Mouse (Mus musculus): Measurements from ENCODE around the gene Pold2. TPM values are rescaled to one million over a fixed set of nuclear protein-coding genes. Genes with fewer than 3 reads are reported as not detected.

Pold2 gene
- polyA plus RNA-seq, 1 experiment from 2014 or later = 138 TPM

DNA sequence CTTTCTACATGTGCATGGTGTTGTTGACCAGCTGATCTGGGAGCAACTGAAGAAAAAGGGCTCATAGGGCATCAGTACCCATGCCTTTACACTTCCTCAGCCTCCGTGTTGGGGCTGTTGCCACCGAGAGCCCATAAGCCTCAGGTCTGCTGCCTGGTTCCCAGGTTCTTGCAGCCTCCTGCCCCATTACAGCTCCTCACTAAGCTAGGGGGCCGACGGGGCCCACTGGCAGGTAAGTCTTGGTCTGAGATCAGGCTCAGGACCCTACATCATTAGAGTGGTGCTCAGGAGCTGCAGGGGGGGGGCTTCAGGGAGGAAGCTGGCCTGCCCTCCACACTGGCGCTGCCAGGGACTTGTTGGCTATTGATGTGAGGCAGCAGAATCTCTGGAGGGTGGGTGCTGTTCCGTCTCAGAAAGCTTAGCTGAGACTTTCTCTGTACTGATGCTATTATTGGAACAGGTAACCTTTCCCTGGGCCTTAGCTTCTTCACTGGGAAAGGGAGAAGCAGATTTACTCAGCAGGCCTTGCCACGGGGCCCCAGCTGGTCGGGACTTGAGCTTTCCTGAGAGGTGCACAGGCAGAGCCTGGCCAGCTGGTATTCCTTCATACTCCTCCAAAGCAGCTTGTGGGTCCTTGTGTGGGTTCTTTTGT lies 21.5 kb downstream of the Pold2 start:
- no peak for ATAC-seq (ENCODE audit: insufficient number of reproducible peaks, insufficient read depth, low FRiP score, low TSS enrichment, low read depth)
- Histone ChIP-seq H3K36me3 (no peaks in the 10 kb centered on the region), H3K4me3 (no peak overlapping the region), H3K9ac (no peak overlapping the region), H3K27me3 (peaks cover 21% of the 10 kb centered on the region), H3K4me2 (no peak overlapping the region), H3K4me1 (peaks cover 31% of the 10 kb centered on the region), H3K27ac (peak overlapping the region; percentile 81), H3K9me3 (0 out of 2 replicates have a peak, but pooled peaks cover 2% of the 10 kb centered on the region)
- WGBS = 73% methylated on average over 8 of the region's 8 CpGs

DNA sequence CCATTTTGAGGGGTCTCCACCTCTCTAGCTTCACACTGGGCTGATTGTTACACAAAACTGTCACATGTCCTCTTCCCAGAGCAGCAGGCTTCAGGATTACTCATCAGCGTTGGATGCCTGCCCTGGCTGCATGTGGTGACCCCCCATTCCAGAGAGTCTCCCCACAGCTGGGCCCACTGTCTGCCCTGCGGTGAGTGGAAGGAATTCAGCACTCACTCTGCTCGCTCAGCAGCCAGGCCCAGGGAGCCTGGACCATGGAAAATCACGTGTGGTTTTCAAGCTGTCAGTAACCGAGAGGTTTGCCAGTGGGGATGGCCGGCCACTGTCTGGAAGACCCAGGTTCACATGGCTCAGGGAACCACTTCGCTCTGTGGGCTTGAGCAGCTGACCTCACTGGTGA lies 22.2 kb downstream of the Pold2 start:
- H3K27me3 ChIP-seq = peaks cover 14% of the 10 kb centered on the region
- H3K27ac ChIP-seq = peak overlapping the region; percentile 81
- peak; percentile 69; the same call in 1 of the 2 replicates for ATAC-seq (ENCODE audit: insufficient number of reproducible peaks, insufficient read depth, low FRiP score, low TSS enrichment, low read depth)
- no peak overlapping the region for H3K4me2 ChIP-seq
- peaks cover 28% of the 10 kb centered on the region for H3K4me1 ChIP-seq
- H3K36me3 ChIP-seq = no peaks in the 10 kb centered on the region
- H3K9me3 ChIP-seq = 0 out of 2 replicates have a peak, but pooled peaks cover 2% of the 10 kb centered on the region
- 0 out of 2 replicates have a peak overlapping the region, but pooled peaks have one; percentile 11 for H3K9ac ChIP-seq
- WGBS = 26% methylated on average over 7 of the region's 7 CpGs
- H3K4me3 ChIP-seq = no peak overlapping the region

DNA sequence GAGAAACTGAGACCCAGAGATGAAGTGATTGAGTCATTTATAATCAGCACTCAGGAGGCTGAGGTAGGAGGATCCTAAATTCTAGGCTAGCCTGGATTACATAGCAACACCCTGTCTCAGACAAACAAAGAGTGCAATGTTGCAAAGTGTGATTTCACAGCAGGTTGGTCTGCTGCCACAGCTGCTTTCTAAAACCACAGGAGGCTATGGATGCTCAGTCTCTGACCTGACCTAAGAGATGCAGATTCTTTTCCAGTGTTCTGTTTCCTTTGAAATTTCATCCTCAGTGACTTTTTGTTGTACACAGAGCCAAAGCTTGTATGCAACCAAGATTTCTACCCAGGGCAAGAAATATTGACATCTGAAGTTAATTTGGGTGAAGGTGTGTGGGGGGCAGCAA lies 22.6 kb downstream of the Pold2 start:
- no peak overlapping the region for H3K4me3 ChIP-seq
- H3K4me1 ChIP-seq = peaks cover 24% of the 10 kb centered on the region
- 0 out of 2 replicates have a peak overlapping the region, but pooled peaks have one; percentile 11 for H3K9ac ChIP-seq
- peaks cover 10% of the 10 kb centered on the region for H3K27me3 ChIP-seq
- H3K4me2 ChIP-seq = no peak overlapping the region
- H3K9me3 ChIP-seq = 0 out of 2 replicates have a peak, but pooled peaks cover 2% of the 10 kb centered on the region
- ATAC-seq (ENCODE audit: insufficient number of reproducible peaks, insufficient read depth, low FRiP score, low TSS enrichment, low read depth) = no peak
- H3K36me3 ChIP-seq = no peaks in the 10 kb centered on the region
- peak overlapping the region; percentile 81 for H3K27ac ChIP-seq

DNA sequence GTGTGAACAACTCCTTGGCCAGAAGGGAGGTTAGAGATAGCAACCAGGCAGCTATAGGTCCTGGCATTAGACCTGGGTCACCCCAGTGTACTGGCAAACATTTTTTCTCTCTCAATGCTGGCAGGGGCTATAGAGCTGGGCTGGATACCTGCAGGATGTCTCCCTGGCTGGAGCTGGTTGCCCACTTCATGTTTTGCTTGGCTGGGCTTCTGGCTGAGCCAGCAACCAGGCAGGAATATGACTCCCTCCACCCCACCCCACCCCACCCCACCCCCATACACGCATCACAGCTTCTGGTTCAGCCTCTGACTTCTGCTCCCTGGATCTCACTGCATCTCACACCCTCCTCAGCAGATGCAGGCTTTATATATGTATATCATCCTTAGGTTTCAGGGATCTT lies 25.8 kb downstream of the Pold2 start:
- H3K4me3 ChIP-seq = no peak overlapping the region
- no peak for ATAC-seq (ENCODE audit: insufficient number of reproducible peaks, insufficient read depth, low FRiP score, low TSS enrichment, low read depth)
- H3K27ac ChIP-seq = peak overlapping the region; percentile 69; the same call in 1 of the 2 replicates
- no peak overlapping the region for H3K9ac ChIP-seq
- no peak overlapping the region for H3K4me2 ChIP-seq
- H3K4me1 ChIP-seq = peaks cover 38% of the 10 kb centered on the region
- WGBS = 62% methylated on average over 1 of the region's 1 CpGs
- H3K36me3 ChIP-seq = no peaks in the 10 kb centered on the region
- no peaks in the 10 kb centered on the region for H3K9me3 ChIP-seq
- no peaks in the 10 kb centered on the region for H3K27me3 ChIP-seq

DNA sequence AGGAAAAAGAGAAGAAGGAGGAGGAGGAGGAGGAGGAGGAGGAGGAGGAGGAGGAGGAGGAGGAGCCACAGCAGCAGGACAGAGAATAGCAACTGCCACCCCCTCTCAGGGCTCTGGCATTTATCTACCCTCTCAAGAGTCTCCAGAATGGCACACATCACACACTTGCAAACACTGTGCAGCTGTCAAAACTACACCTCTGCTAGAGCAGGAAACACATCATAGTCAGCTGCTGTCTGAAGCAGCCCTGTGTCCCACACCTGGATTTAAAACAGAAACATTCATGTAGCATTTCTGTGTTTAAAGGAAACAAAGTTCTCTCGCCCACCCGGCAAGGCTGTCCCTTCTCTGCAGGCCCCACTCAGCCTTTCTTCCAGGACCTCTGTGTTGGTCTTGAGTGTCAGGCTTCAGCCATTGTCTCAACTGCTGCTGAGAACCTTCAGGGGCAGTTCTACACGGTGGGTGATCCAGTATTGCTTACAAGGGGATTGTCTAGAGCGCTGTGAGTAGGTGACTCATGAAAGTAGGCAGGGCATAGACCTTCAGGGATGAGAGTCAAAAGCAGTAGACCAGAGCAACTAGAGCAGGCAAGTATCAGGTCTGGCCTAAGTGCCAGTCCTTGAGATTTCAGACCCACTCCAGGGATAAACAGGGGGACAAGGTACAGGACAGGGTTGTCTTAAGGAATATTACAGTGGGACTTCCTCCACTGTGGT lies 26.9 kb downstream of the Pold2 start:
- Histone ChIP-seq H3K4me1 (peaks cover 33% of the 10 kb centered on the region), H3K27ac (0 out of 2 replicates have a peak overlapping the region, but pooled peaks have one; percentile 5), H3K9me3 (no peaks in the 10 kb centered on the region), H3K4me3 (no peak overlapping the region), H3K36me3 (no peaks in the 10 kb centered on the region), H3K27me3 (no peaks in the 10 kb centered on the region), H3K9ac (no peak overlapping the region), H3K4me2 (no peak overlapping the region)
- 65% methylated on average over 4 of the region's 4 CpGs for WGBS
- ATAC-seq (ENCODE audit: insufficient number of reproducible peaks, insufficient read depth, low FRiP score, low TSS enrichment, low read depth) = no peak

DNA sequence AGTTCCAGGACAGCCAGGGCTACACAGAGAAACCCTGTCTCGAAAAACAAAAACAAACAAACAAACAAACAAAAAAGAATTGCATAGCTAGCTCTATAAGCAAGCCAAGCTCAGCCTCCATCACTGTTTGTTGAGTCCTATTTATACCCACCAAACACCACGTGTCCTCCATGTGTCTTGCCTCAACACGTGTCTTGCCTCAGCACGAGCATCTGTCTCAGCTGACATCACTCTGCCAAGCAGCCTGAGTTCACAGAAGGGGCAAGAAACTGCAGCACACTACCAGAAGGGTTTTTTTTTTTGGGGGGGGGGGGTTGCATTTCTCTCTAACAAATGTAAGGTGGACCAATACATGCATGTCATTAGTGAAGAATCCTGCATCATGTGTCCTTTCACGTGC lies 27.6 kb downstream of the Pold2 start:
- Histone ChIP-seq H3K9me3 (no peaks in the 10 kb centered on the region), H3K36me3 (no peaks in the 10 kb centered on the region), H3K27me3 (no peaks in the 10 kb centered on the region), H3K27ac (no peak overlapping the region), H3K4me1 (peaks cover 26% of the 10 kb centered on the region), H3K9ac (no peak overlapping the region), H3K4me2 (no peak overlapping the region), H3K4me3 (no peak overlapping the region)
- 50% methylated on average over 5 of the region's 5 CpGs for WGBS
- ATAC-seq (ENCODE audit: insufficient number of reproducible peaks, insufficient read depth, low FRiP score, low TSS enrichment, low read depth) = no peak

DNA sequence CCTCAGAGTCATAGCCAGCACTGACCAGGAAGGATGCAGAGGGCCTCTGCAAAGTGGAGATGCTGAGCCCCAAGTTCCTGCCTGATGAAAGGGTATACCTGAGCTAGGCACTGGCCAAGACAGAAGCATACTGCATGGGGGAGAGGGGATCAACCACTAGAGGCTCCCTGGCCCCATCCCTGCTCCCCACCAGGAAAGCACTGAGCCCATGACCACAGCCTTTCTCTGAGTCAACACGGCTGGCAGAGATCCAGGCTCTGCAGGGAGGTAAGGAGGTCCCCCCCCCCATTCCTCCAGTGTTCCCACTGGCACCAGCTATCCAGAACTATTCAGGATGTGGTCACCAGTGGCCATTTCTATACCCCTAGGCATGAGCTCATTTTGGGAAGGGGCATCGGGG lies 28.8 kb downstream of the Pold2 start:
- Histone ChIP-seq H3K4me1 (peaks cover 24% of the 10 kb centered on the region), H3K36me3 (no peaks in the 10 kb centered on the region), H3K9me3 (no peaks in the 10 kb centered on the region), H3K4me3 (no peak overlapping the region), H3K4me2 (no peak overlapping the region), H3K9ac (no peak overlapping the region), H3K27me3 (no peaks in the 10 kb centered on the region), H3K27ac (peak overlapping the region; percentile 33; the same call in 1 of the 2 replicates)
- 63% methylated on average over 2 of the region's 2 CpGs for WGBS
- ATAC-seq (ENCODE audit: insufficient number of reproducible peaks, insufficient read depth, low FRiP score, low TSS enrichment, low read depth) = 0 out of 2 replicates have a peak, but pooled peaks have one; percentile 32

DNA sequence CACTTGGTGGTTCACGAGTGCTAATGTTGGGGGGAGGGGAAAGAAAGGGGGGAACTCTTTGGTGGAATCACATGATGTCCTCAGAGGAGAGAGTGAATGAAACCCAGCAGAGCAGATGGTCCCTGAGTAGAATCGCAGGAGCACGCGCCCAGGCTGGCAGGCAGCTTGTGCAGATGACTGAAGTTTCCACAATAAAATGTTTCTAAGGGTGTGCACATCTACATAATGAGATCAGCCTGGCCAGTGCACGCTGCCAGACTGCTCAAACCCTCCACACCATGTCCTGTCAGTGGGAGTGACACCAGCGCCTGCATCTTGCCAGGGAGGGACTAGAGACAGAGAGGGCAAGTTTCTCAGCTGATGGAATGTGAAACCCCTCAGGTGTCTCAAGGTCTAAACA lies 29.4 kb downstream of the Pold2 start:
- H3K27me3 ChIP-seq = no peaks in the 10 kb centered on the region
- WGBS = 34% methylated on average over 6 of the region's 6 CpGs
- H3K27ac ChIP-seq = 0 out of 2 replicates have a peak overlapping the region, but pooled peaks have one; percentile 33
- H3K9me3 ChIP-seq = no peaks in the 10 kb centered on the region
- no peak overlapping the region for H3K9ac ChIP-seq
- no peak overlapping the region for H3K4me3 ChIP-seq
- H3K36me3 ChIP-seq = no peaks in the 10 kb centered on the region
- H3K4me1 ChIP-seq = peaks cover 24% of the 10 kb centered on the region
- H3K4me2 ChIP-seq = no peak overlapping the region
- no peak for ATAC-seq (ENCODE audit: insufficient number of reproducible peaks, insufficient read depth, low FRiP score, low TSS enrichment, low read depth)

DNA sequence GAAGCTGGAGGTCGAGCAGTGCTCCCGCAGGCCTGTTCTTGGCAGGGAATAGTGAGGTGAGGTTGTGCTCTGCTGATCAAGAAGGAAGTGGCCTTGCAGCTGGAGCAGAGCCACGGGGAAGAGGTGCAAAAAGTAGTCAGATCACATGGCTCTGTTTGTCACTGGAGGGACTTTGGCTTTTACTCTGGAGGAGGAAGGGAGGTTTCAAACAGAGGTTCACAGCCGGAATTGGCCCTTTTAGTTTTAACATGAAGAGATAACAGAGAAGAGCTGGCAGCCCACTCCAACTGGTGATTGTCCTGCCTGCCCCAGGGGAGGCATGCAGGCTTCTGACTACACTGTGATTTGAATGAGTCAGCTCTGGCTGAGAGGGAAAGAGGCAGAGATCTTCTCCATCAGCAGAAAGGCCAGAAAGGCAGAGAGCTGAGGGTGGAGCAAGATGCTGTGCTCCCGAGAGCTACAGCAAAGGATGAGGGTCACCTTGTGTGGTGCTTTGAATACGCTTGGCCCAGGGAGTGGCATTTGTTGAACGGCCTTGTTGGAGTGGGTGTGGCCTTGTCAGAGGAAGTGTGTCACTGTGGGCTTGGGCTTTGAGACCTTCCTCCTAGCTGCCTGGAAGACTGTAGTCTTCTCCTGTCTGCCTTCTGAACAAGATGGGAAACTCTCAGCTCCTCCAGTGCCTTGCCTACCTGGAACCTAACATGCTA lies 31.3 kb downstream of the Pold2 start:
- H3K4me2 ChIP-seq = no peak overlapping the region
- peaks cover 20% of the 10 kb centered on the region for H3K4me1 ChIP-seq
- no peaks in the 10 kb centered on the region for H3K36me3 ChIP-seq
- H3K9me3 ChIP-seq = no peaks in the 10 kb centered on the region; the same call in 1 of the 2 replicates
- no peak overlapping the region for H3K27ac ChIP-seq
- ATAC-seq (ENCODE audit: insufficient number of reproducible peaks, insufficient read depth, low FRiP score, low TSS enrichment, low read depth) = no peak
- WGBS = 69% methylated on average over 7 of the region's 7 CpGs
- H3K27me3 ChIP-seq = no peaks in the 10 kb centered on the region
- H3K9ac ChIP-seq = no peak overlapping the region
- H3K4me3 ChIP-seq = no peak overlapping the region

DNA sequence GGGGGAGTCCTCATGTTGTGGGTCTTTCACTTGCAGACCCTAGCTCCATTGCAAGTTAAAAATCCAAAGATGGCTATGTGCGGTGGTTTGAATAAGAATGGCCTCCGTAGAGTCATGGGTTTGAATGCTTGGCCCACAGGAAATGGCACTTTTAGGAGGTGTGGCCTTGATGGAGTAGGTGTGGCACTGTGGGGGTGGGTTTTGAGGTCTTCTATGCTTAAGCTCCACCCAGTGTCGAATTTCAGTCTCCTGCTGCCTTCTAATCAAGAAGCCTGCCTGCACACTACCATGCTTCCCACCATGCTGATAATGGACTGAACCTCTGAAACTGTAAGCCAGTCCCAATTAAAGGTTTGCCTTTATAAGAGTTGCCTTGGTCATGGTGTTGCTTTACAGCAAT lies 35.0 kb downstream of the Pold2 start:
- Histone ChIP-seq H3K4me1 (peaks cover 10% of the 10 kb centered on the region; the same call in 1 of the 2 replicates), H3K9me3 (no peaks in the 10 kb centered on the region; the same call in 1 of the 2 replicates), H3K36me3 (no peaks in the 10 kb centered on the region), H3K4me3 (no peak overlapping the region), H3K9ac (no peak overlapping the region), H3K27me3 (no peaks in the 10 kb centered on the region), H3K27ac (no peak overlapping the region), H3K4me2 (no peak overlapping the region)
- no peak for ATAC-seq (ENCODE audit: insufficient number of reproducible peaks, insufficient read depth, low FRiP score, low TSS enrichment, low read depth)
- WGBS = 79% methylated on average over 3 of the region's 3 CpGs

DNA sequence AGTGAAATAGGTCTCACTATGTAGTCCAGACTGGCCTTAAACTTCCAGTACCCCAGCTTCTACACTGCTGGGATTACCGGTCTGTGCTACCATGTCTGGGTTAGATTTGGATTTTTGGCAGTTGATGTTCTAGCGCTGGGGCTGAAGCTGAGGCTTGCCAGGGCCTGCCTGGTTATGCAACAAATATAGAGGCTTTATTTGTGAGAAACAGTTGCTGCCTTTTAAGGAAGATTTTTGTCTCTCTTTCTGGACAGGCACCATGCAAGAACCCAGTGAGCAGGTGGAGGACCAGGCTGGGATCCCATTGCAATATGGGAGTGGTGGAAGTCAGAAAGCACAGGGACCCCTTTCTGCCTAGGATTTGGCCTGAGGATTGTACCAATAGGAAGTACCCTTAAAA lies 36.3 kb downstream of the Pold2 start:
- no peak overlapping the region for H3K4me2 ChIP-seq
- H3K9me3 ChIP-seq = no peaks in the 10 kb centered on the region; the same call in 1 of the 2 replicates
- H3K9ac ChIP-seq = no peak overlapping the region
- ATAC-seq (ENCODE audit: insufficient number of reproducible peaks, insufficient read depth, low FRiP score, low TSS enrichment, low read depth) = no peak
- WGBS = 86% methylated on average over 2 of the region's 2 CpGs
- no peaks in the 10 kb centered on the region for H3K36me3 ChIP-seq
- H3K27me3 ChIP-seq = no peaks in the 10 kb centered on the region
- H3K4me1 ChIP-seq = peaks cover 16% of the 10 kb centered on the region; the same call in 1 of the 2 replicates
- H3K4me3 ChIP-seq = no peak overlapping the region
- H3K27ac ChIP-seq = no peak overlapping the region

All from embryonic facial prominence, embryonic 13.5 days (tissue).